Mouse (Mus musculus): ENCODE data around the gene Mylk2. TPM values are rescaled to one million over a fixed set of nuclear protein-coding genes. Genes with fewer than 3 reads are reported as not detected.

Mylk2 gene
- total and polyA plus RNA-seq, 3 experiments, result 0.47 to 2.4 (median 1.3) TPM

- Histone ChIP-seq H3K9ac (ENCODE audit: insufficient read depth, low read depth) (no peak overlapping the region), H3K4me1 (ENCODE audit: control insufficient read depth in 1 of 2, insufficient read depth in 2 of 2) (peaks cover 27 to 53% of the 10 kb centered on the region in 2 experiments), H3K9me3 (replicated peaks; ENCODE audit: low read length) (peaks cover 2% of the 10 kb centered on the region), H3K4me2 (ENCODE audit: insufficient read depth, low read depth, poor library complexity, severe bottlenecking) (no peak overlapping the region), H3K27ac (ENCODE audit: insufficient read depth, low read depth) (no peak overlapping the region), H3K36me3 (replicated peaks in 1 of 2; ENCODE audit: control insufficient read depth in 1 of 2, insufficient read depth in 1 of 2, low read length in 1 of 2) (no peaks in the 10 kb centered on the region), H3K4me3 (replicated peaks in 1 of 3; ENCODE audit: low read depth in 2 of 3, low read length in 2 of 3, poor library complexity in 1 of 3) (no peak overlapping the region), H3K27me3 (replicated peaks) (peaks cover 49% of the 10 kb centered on the region), H3K79me2 (replicated peaks; ENCODE audit: control insufficient read depth, extremely low read depth, insufficient read depth, poor library complexity, severe bottlenecking) (no peaks in the 10 kb centered on the region)
- DNase-seq (ENCODE audit: extremely low read depth), result no peak
- TF ChIP-seq CHD1 (IDR thresholded peaks at IDR 0.05; ENCODE audit: low read depth, low read length) (no peak), TBP (conservative IDR thresholded peaks at IDR 0.05; ENCODE audit: low read depth, low read length) (no peak), MAFK (IDR thresholded peaks at IDR 0.05; ENCODE audit: insufficient replicate concordance, low read length) (no peak), EP300 (IDR thresholded peaks at IDR 0.05; ENCODE audit: low read length) (no peak), MAX (IDR thresholded peaks at IDR 0.05; ENCODE audit: low read length) (no peak), GABPA (IDR thresholded peaks at IDR 0.05; ENCODE audit: insufficient replicate concordance, low read depth, low read length) (no peak), MEF2A (IDR thresholded peaks at IDR 0.05; ENCODE audit: borderline replicate concordance, low read depth, low read length) (no peak), UBTF (IDR thresholded peaks at IDR 0.05; ENCODE audit: low read depth, low read length) (no peak), PAX5 (IDR thresholded peaks at IDR 0.05; ENCODE audit: low read length) (no peak), MXI1 (IDR thresholded peaks at IDR 0.05; ENCODE audit: low read depth, low read length) (no peak), E2F4 (IDR thresholded peaks at IDR 0.05; ENCODE audit: insufficient replicate concordance, low read depth, low read length) (no peak), USF2 (conservative IDR thresholded peaks at IDR 0.05; ENCODE audit: low read depth, low read length) (no peak), POLR2AphosphoS2 (IDR thresholded peaks at IDR 0.05; ENCODE audit: low read depth, low read length) (no peak), HCFC1 (IDR thresholded peaks at IDR 0.05; ENCODE audit: low read depth, low read length) (no peak), CHD2 (IDR thresholded peaks at IDR 0.05; ENCODE audit: low read length) (no peak), NRF1 (IDR thresholded peaks at IDR 0.05; ENCODE audit: low read depth, low read length) (no peak), NELFE (IDR thresholded peaks at IDR 0.05; ENCODE audit: low read depth, low read length) (no peak), KAT2A (IDR thresholded peaks at IDR 0.05; ENCODE audit: insufficient replicate concordance, low read length) (no peak)
- dilution Hi-C loops (cut with MboI; ENCODE audit: extremely low pct_ligation_motif_present, extremely low pct_unique_long_range_greater_than_20kb, low sequenced_read_pairs), result no loop called here
- in situ Hi-C loops (cut with MboI; ENCODE audit: low pct_ligation_motif_present, low pct_unique_long_range_greater_than_20kb, low sequenced_read_pairs), result loop anchor here (25.0 kb wide), 1 partner anchor 674 kb away; no protein-coding TSS in a partner anchor
These were observed 2.3 kb downstream of the Mylk2 start for GRCm38 (mm10) chr2:152913471-152913870.

GRCm38 (mm10) chr2:152914310-152915120 is 3.4 kb downstream of the Mylk2 start:
- Histone ChIP-seq H3K4me3 (replicated peaks in 1 of 3; ENCODE audit: low read depth in 2 of 3, low read length in 2 of 3, poor library complexity in 1 of 3) (no peak overlapping the region), H3K9me3 (replicated peaks; ENCODE audit: low read length) (peaks cover 3% of the 10 kb centered on the region), H3K9ac (ENCODE audit: insufficient read depth, low read depth) (no peak overlapping the region), H3K27ac (ENCODE audit: insufficient read depth, low read depth) (no peak overlapping the region), H3K27me3 (replicated peaks) (peaks cover 43% of the 10 kb centered on the region), H3K4me2 (ENCODE audit: insufficient read depth, low read depth, poor library complexity, severe bottlenecking) (peak overlapping the region; percentile 63), H3K79me2 (replicated peaks; ENCODE audit: control insufficient read depth, extremely low read depth, insufficient read depth, poor library complexity, severe bottlenecking) (no peaks in the 10 kb centered on the region), H3K36me3 (replicated peaks in 1 of 2; ENCODE audit: control insufficient read depth in 1 of 2, insufficient read depth in 1 of 2, low read length in 1 of 2) (no peaks in the 10 kb centered on the region), H3K4me1 (ENCODE audit: control insufficient read depth in 1 of 2, insufficient read depth in 2 of 2) (peaks cover 27 to 63% of the 10 kb centered on the region in 2 experiments)
- peak; percentile 93 for DNase-seq (ENCODE audit: extremely low read depth)
- in situ Hi-C loops (cut with MboI; ENCODE audit: low pct_ligation_motif_present, low pct_unique_long_range_greater_than_20kb, low sequenced_read_pairs) (loop anchor here (5.0 to 25.0 kb wide), 3 partner anchors 108 to 673 kb away; no protein-coding TSS in a partner anchor), dilution Hi-C loops (cut with MboI; ENCODE audit: extremely low pct_ligation_motif_present, extremely low pct_unique_long_range_greater_than_20kb, low sequenced_read_pairs) (no loop called here)
- TF ChIP-seq USF1 (IDR thresholded peaks at IDR 0.05; ENCODE audit: low read depth, low read length) (no peak; the same call in 1 of the 2 replicates), POLR2AphosphoS2 (IDR thresholded peaks at IDR 0.05; ENCODE audit: low read depth, low read length) (no peak), JUN (IDR thresholded peaks at IDR 0.05; ENCODE audit: insufficient read depth, low read depth, low read length) (no peak), EP300 (IDR thresholded peaks at IDR 0.05; ENCODE audit: low read length) (no peak), SMC3 (IDR thresholded peaks at IDR 0.05; ENCODE audit: low read depth, low read length) (peak; percentile 91), RAD21 (IDR thresholded peaks at IDR 0.05; ENCODE audit: low read depth, low read length) (peak; percentile 97), NRF1 (IDR thresholded peaks at IDR 0.05; ENCODE audit: low read depth, low read length) (peak; percentile 44), TBP (conservative IDR thresholded peaks at IDR 0.05; ENCODE audit: low read depth, low read length) (no peak), PAX5 (IDR thresholded peaks at IDR 0.05; ENCODE audit: low read length) (no peak), RCOR1 (conservative IDR thresholded peaks at IDR 0.05; ENCODE audit: low read depth, low read length) (0 out of 2 replicates have a peak, but pooled peaks have one; percentile 42), USF2 (conservative IDR thresholded peaks at IDR 0.05; ENCODE audit: low read depth, low read length) (no peak), MAX (IDR thresholded peaks at IDR 0.05; ENCODE audit: low read length) (no peak), CHD1 (IDR thresholded peaks at IDR 0.05; ENCODE audit: low read depth, low read length) (no peak), UBTF (IDR thresholded peaks at IDR 0.05; ENCODE audit: low read depth, low read length) (no peak), MXI1 (IDR thresholded peaks at IDR 0.05; ENCODE audit: low read depth, low read length) (peak; percentile 69), CTCF (conservative IDR thresholded peaks at IDR 0.05 in 1 of 2, IDR thresholded peaks at IDR 0.05 in 1 of 2; ENCODE audit: low read depth in 2 of 2, low read length in 2 of 2) (peak; percentile 39 to 99; a peak in 3 of 4 replicates), ZMIZ1 (IDR thresholded peaks at IDR 0.05; ENCODE audit: low read depth, low read length) (no peak), TCF12 (IDR thresholded peaks at IDR 0.05; ENCODE audit: low read depth, low read length) (no peak; the same call in 1 of the 2 replicates), KAT2A (IDR thresholded peaks at IDR 0.05; ENCODE audit: insufficient replicate concordance, low read length) (no peak), CHD2 (IDR thresholded peaks at IDR 0.05; ENCODE audit: low read length) (no peak), MEF2A (IDR thresholded peaks at IDR 0.05; ENCODE audit: borderline replicate concordance, low read depth, low read length) (peak; percentile 72; the same call in 1 of the 2 replicates), SIN3A (IDR thresholded peaks at IDR 0.05; ENCODE audit: low read length) (peak; percentile 83), MAFK (IDR thresholded peaks at IDR 0.05; ENCODE audit: insufficient replicate concordance, low read length) (peak; percentile 88)
